1 mouse cellular context compared by ENCODE assay signal in the genomic region with DNA sequence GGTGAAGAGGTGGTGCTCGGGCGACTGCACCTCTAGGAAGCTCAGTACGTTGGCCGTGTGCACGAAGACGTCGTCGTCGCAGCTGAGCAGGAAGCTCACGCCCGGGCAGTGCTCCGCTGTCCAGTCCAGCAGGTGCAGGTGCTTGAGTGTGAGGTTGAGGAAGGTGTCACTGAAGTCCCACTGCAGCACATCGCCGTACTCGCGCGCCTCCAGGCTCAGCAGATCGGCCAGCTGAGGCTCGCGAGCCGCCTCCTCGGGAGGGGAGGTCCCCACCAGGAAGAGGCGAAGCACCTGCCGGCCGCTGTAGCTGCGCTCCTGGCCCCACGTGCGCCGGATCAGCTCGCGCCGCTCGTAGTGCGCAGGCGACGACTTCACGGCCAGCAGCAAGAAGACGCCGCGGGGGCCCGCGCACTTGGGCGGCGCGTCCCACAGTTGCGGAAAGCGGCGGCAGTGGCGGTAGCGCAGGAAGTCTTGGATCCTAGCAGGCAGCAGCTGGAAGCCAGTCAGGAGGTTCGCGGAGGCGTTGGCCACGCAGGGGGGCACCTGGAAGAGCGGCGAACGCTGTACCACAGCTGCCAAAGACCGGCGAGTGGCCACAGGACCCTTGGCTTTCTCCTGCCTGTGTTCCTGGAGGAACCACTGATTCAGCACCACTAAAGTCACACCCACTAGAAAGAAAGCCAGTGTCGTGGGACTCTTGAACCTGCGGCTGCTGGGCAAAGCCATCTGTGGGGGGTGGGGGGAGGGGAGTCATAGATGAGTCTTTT.
TF ChIP-seq lines count a peak whose summit lies in the region.

No protein-coding gene starts in this region.

TF ChIP-seq in CH12.LX, 34 proteins besides CTCF, POLR2A, EP300 and RAD21:
- TF ChIP-seq ZMIZ1 (IDR thresholded peaks at IDR 0.05; ENCODE audit: low read depth, low read length): no peak
- no peak for TF ChIP-seq MYC (IDR thresholded peaks at IDR 0.05; ENCODE audit: low read depth, low read length)
- no peak for TF ChIP-seq KAT2A (IDR thresholded peaks at IDR 0.05; ENCODE audit: insufficient replicate concordance, low read length)
- TF ChIP-seq CHD2 (IDR thresholded peaks at IDR 0.05; ENCODE audit: low read length): no peak
- TF ChIP-seq MAZ (IDR thresholded peaks at IDR 0.05; ENCODE audit: low read depth, low read length): no peak
- TF ChIP-seq NRF1 (IDR thresholded peaks at IDR 0.05; ENCODE audit: low read depth, low read length): 0 out of 2 replicates have a peak, but pooled peaks have one; percentile 16
- TF ChIP-seq RCOR1 (conservative IDR thresholded peaks at IDR 0.05; ENCODE audit: low read depth, low read length): no peak
TF ChIP-seq in CH12.LX: peak in this region for 1.
